Mouse (Mus musculus) thymus, adult 2 months (tissue): ENCODE data around the gene Tub. TPM values are rescaled to one million over a fixed set of nuclear protein-coding genes. Genes with fewer than 3 reads are reported as not detected.

Source experiments
- DNase-seq: peaks from one replicate; pipeline ENCODE4 v3.0.0; 2021
- H3K27ac ChIP-seq: fragments of 200-500 bp; 2 replicates; pipeline ENCODE4 v1.5.1; 2012; ENCODE audit warnings: low read length, control low read depth; ENCODE audit not compliant: control insufficient read depth, insufficient read depth
- H3K27me3 ChIP-seq: fragments of 200-500 bp; 2 replicates; pipeline ENCODE4 v1.6.1; 2012; ENCODE audit warnings: mild to moderate bottlenecking, low read length, moderate library complexity, mixed read lengths; ENCODE audit not compliant: control insufficient read depth, insufficient read depth
- H3K36me3 ChIP-seq: fragments of 200-500 bp; 2 replicates; pipeline ENCODE4 v1.6.1; 2012; ENCODE audit warnings: mild to moderate bottlenecking, low read length, moderate library complexity; ENCODE audit not compliant: control insufficient read depth, insufficient read depth
- H3K4me1 ChIP-seq: fragments of 200-500 bp; replicated peaks from 2 replicates; pipeline ENCODE4 v1.6.1; 2012; ENCODE audit warnings: low read length; ENCODE audit not compliant: control insufficient read depth, insufficient read depth
- H3K4me3 ChIP-seq: fragments of 200-500 bp; 2 replicates; pipeline ENCODE4 v1.5.1; 2012; ENCODE audit warnings: mild to moderate bottlenecking, low read length, control low read depth, moderate library complexity; ENCODE audit not compliant: control insufficient read depth, insufficient read depth
- CTCF ChIP-seq: fragments of 200-500 bp; IDR thresholded peaks from 2 replicates; pipeline ENCODE4 v1.5.1; 2012; ENCODE audit warnings: mild to moderate bottlenecking, control low read depth, low read length, moderate library complexity, borderline replicate concordance; ENCODE audit not compliant: control insufficient read depth, poor library complexity, insufficient read depth; ENCODE audit errors: extremely low read depth
- POLR2A ChIP-seq: fragments of 200-500 bp; IDR thresholded peaks from 2 replicates; pipeline ENCODE4 v1.6.1; 2012; ENCODE audit warnings: mild to moderate bottlenecking, low read length, control low read depth, moderate library complexity; ENCODE audit not compliant: control insufficient read depth, poor library complexity, insufficient read depth; ENCODE audit errors: extremely low read depth
- WGBS: fragments of 180-500 bp; shearing (Covaris S2); methylation state at CpG from one replicate; pipeline ENCODE4 v1.1.7; 2018; 5-methylcytosine and 5-hydroxymethylcytosine counted together
- polyA plus RNA-seq: library from polyadenylated mRNA; depleted of rRNA; stranded (reverse); fragments of >200 nt; gene quantifications from 2 replicates; pipeline ENCODE4 v1.2.3, GENCODE M21; 2012

The Tub gene
- polyA plus RNA-seq, 1 experiment: 0.66 TPM

DNA sequence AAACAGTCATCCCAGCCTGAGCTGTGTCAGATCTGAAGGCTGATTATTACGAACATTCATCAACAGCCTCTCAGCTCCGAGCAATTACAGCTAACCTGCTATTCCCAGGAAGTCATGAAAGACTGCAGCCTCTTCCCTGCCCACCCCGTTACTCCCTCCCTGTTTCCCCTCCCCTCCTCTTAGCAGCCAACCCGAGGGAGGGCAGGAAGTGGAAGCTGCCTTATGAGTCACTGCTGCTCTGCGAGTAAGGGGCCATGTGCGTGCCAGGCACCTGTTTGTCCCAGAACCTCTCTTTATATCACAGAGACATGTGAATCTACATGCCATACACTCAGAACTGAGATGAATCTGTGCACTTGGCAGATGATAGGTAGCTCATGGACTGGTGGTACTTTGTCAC lies 18.1 kb downstream of the Tub start:
- no peaks in the 10 kb centered on the region for H3K4me1 ChIP-seq
- no peak overlapping the region for H3K4me3 ChIP-seq
- no peaks in the 10 kb centered on the region for H3K36me3 ChIP-seq
- WGBS: 35% methylated on average over 6 of the region's 6 CpGs
- no peak overlapping the region for H3K27ac ChIP-seq
- no peaks in the 10 kb centered on the region for H3K27me3 ChIP-seq
- DNase-seq: no peak
- TF ChIP-seq CTCF (no peak), POLR2A (no peak)

DNA sequence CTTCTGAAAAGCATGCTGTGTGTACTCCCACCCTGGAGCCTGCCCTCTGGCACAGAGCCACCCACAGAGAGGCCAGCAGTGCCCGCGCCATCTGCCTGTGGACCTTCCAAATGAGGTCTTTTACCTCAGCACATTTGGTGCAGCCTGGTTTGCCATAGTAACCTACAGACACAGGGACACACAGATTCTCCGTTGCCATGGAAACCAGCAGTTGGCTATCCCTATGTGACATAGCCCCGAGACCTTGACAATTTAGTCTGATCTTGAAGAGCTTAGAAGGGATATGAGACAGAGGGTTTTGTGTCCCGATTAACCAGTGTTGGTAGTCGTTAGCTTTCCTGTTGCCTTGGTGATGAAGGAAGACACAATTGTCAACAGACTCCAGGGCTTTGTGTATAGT lies 22.1 kb downstream of the Tub start:
- DNase-seq: no peak
- TF ChIP-seq CTCF (no peak), POLR2A (no peak)
- H3K4me3 ChIP-seq: no peak overlapping the region
- H3K4me1 ChIP-seq: no peaks in the 10 kb centered on the region
- H3K27me3 ChIP-seq: no peaks in the 10 kb centered on the region
- no peaks in the 10 kb centered on the region for H3K36me3 ChIP-seq
- 79% methylated on average over 6 of the region's 6 CpGs for WGBS
- no peak overlapping the region for H3K27ac ChIP-seq

- H3K4me3 ChIP-seq: no peak overlapping the region
- H3K36me3 ChIP-seq: no peaks in the 10 kb centered on the region
- no peak for DNase-seq
- no peaks in the 10 kb centered on the region for H3K4me1 ChIP-seq
- H3K27ac ChIP-seq: no peak overlapping the region
- no peaks in the 10 kb centered on the region for H3K27me3 ChIP-seq
- TF ChIP-seq CTCF (no peak), POLR2A (no peak)
- 84% methylated on average over 3 of the region's 3 CpGs for WGBS
Measured at GRCm38 (mm10) chr7:108985934-108986708, 36.0 kb downstream of the Tub start.

- no peak for TF ChIP-seq POLR2A
- no peak for TF ChIP-seq CTCF
- Histone ChIP-seq H3K4me3 (no peak overlapping the region), H3K36me3 (no peaks in the 10 kb centered on the region), H3K27me3 (no peaks in the 10 kb centered on the region), H3K4me1 (no peaks in the 10 kb centered on the region), H3K27ac (no peak overlapping the region)
- WGBS: 46% methylated on average over 9 of the region's 9 CpGs
- DNase-seq: no peak
Measured at GRCm38 (mm10) chr7:108991207-108991606, 41.1 kb downstream of the Tub start.

- WGBS: 89% methylated on average over 7 of the region's 7 CpGs
- H3K4me1 ChIP-seq: no peaks in the 10 kb centered on the region
- no peak for TF ChIP-seq CTCF
- TF ChIP-seq POLR2A: no peak
- no peaks in the 10 kb centered on the region for H3K36me3 ChIP-seq
- H3K4me3 ChIP-seq: no peak overlapping the region
- H3K27ac ChIP-seq: no peak overlapping the region
- H3K27me3 ChIP-seq: no peaks in the 10 kb centered on the region
- no peak for DNase-seq
Measured at GRCm38 (mm10) chr7:108993230-108993629, 43.1 kb downstream of the Tub start.

DNA sequence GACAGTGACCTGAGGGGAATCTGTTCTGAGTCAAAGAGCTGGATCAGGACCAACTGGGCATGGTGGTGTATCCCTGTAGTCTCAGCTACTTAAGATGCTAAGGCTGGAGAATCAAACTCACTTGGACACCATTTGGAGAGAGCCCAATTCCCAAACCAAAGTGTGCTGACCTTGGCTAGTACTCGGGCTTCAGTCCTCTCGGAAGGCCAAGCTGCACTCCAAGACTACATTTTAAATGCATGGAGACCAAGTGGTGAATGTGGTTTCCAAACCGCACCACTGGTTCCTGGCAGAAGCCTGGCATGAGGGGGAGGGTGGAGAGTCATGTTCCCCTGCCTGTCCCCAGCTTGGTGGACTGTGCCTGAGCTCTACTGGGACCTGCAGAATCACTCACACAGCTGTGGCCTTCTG lies 43.7 kb downstream of the Tub start:
- DNase-seq: no peak
- H3K27me3 ChIP-seq: no peaks in the 10 kb centered on the region
- no peaks in the 10 kb centered on the region for H3K4me1 ChIP-seq
- H3K27ac ChIP-seq: no peak overlapping the region
- 82% methylated on average over 3 of the region's 3 CpGs for WGBS
- TF ChIP-seq CTCF: no peak
- TF ChIP-seq POLR2A: no peak
- H3K4me3 ChIP-seq: no peak overlapping the region
- no peaks in the 10 kb centered on the region for H3K36me3 ChIP-seq
